In genomic region chr11:50371911-50372310, GRCm38 (mm10) we compare ENCODE assay signal across 10 mouse cellular contexts. TPM values are rescaled to one million over a fixed set of nuclear protein-coding genes. Genes with fewer than 3 reads are reported as not detected.
DNase-seq lines count a peak whose midpoint lies in the region; ATAC-seq lines count a peak whose summit lies in the region.
"Had no signal": no experiment of that assay in that cellular context is flagged by ENCODE, and none has a peak within 500 bp of the region (broad histone marks: within the 10 kb centered on the region; RNA-seq: fewer than 3 reads in every experiment).

No protein-coding gene starts in this region.

- H3K4me1 ChIP-seq in heart, embryonic 13.5 days: peaks cover 20% of the 10 kb centered on the region
- H3K4me1 ChIP-seq in embryonic facial prominence, embryonic 12.5 days: peaks cover 8% of the 10 kb centered on the region; the same call in 1 of the 2 replicates
- peaks cover 24% of the 10 kb centered on the region for H3K4me1 ChIP-seq in hindbrain, embryonic 15.5 days (replicated peaks)
- H3K4me1 ChIP-seq in midbrain, embryonic 12.5 days: peaks cover 24% of the 10 kb centered on the region

- H3K27me3 ChIP-seq in heart, embryonic 13.5 days (replicated peaks): no peaks in the 10 kb centered on the region
- no peaks in the 10 kb centered on the region for H3K27me3 ChIP-seq in embryonic facial prominence, embryonic 12.5 days
- H3K27me3 ChIP-seq in hindbrain, embryonic 15.5 days: no peaks in the 10 kb centered on the region
- H3K27me3 ChIP-seq in midbrain, embryonic 12.5 days: peaks cover 17% of the 10 kb centered on the region

- H3K4me3 ChIP-seq in heart, embryonic 13.5 days: peak overlapping the region; percentile 54; the same call in 1 of the 2 replicates
- H3K4me3 ChIP-seq in embryonic facial prominence, embryonic 12.5 days: no peak overlapping the region
- peak overlapping the region; percentile 41 for H3K4me3 ChIP-seq in hindbrain, embryonic 15.5 days
- peak overlapping the region; percentile 38 for H3K4me3 ChIP-seq in midbrain, embryonic 12.5 days

- no peak overlapping the region for H3K27ac ChIP-seq in heart, embryonic 13.5 days (replicated peaks)
- no peak overlapping the region for H3K27ac ChIP-seq in embryonic facial prominence, embryonic 12.5 days
- H3K27ac ChIP-seq in hindbrain, embryonic 15.5 days (replicated peaks): peak overlapping the region; percentile 95
- H3K27ac ChIP-seq in midbrain, embryonic 12.5 days (replicated peaks): peak overlapping the region; percentile 77; the same call in 1 of the 2 replicates

- peak overlapping the region; percentile 74 for H3K4me2 ChIP-seq in heart, embryonic 13.5 days
- H3K4me2 ChIP-seq in embryonic facial prominence, embryonic 12.5 days (replicated peaks): peak overlapping the region; percentile 55; the same call in 1 of the 2 replicates
- H3K4me2 ChIP-seq in hindbrain, embryonic 15.5 days: peak overlapping the region; percentile 73
- H3K4me2 ChIP-seq in midbrain, embryonic 12.5 days (replicated peaks): peak overlapping the region; percentile 56

- H3K9ac ChIP-seq in heart, embryonic 13.5 days: peak overlapping the region; percentile 84
- peak overlapping the region; percentile 16; the same call in 1 of the 2 replicates for H3K9ac ChIP-seq in embryonic facial prominence, embryonic 12.5 days
- H3K9ac ChIP-seq in hindbrain, embryonic 15.5 days: peak overlapping the region; percentile 62; the same call in 1 of the 2 replicates
- H3K9ac ChIP-seq in midbrain, embryonic 12.5 days (replicated peaks): peak overlapping the region; percentile 62

- H3K36me3 ChIP-seq in heart, embryonic 13.5 days: no peaks in the 10 kb centered on the region
- H3K36me3 ChIP-seq in embryonic facial prominence, embryonic 12.5 days: no peaks in the 10 kb centered on the region
- H3K36me3 ChIP-seq in hindbrain, embryonic 15.5 days: no peaks in the 10 kb centered on the region
- no peaks in the 10 kb centered on the region for H3K36me3 ChIP-seq in midbrain, embryonic 12.5 days

- DNase-seq in heart, adult 8-10 months (ENCODE audit: low spot score): no peak
- DNase-seq in testis, postnatal 10 days (ENCODE audit: low spot score): no peak
- DNase-seq in cerebellum, adult 9-11 months: no peak
- no peak for DNase-seq in spleen, postnatal 36 days (ENCODE audit: low spot score in 2 of 2)

- no peaks in the 10 kb centered on the region for H3K9me3 ChIP-seq in heart, embryonic 13.5 days
- no peaks in the 10 kb centered on the region for H3K9me3 ChIP-seq in embryonic facial prominence, embryonic 12.5 days
- H3K9me3 ChIP-seq in hindbrain, embryonic 15.5 days: no peaks in the 10 kb centered on the region
- no peaks in the 10 kb centered on the region for H3K9me3 ChIP-seq in midbrain, embryonic 12.5 days

- WGBS in heart, embryonic 13.5 days: 93% methylated on average over 1 of the region's 1 CpGs
- 96% methylated on average over 1 of the region's 1 CpGs for WGBS in embryonic facial prominence, embryonic 12.5 days
- 86% methylated on average over 1 of the region's 1 CpGs for WGBS in hindbrain, embryonic 15.5 days
- WGBS in midbrain, embryonic 12.5 days: 97% methylated on average over 1 of the region's 1 CpGs

- ATAC-seq in heart, embryonic 13.5 days (ENCODE audit: extremely low read depth, insufficient number of reproducible peaks, low FRiP score, low TSS enrichment): no peak
- no peak for ATAC-seq in embryonic facial prominence, embryonic 12.5 days (ENCODE audit: insufficient number of reproducible peaks, insufficient read depth, low FRiP score, low TSS enrichment)
- ATAC-seq in hindbrain, embryonic 15.5 days (ENCODE audit: low FRiP score, low read depth): no peak
- no peak for ATAC-seq in midbrain, embryonic 12.5 days (ENCODE audit: low FRiP score, low read depth)

RNA-seq across cellular contexts. Expression of gene Hnrnph1, which starts 4.9 kb away (rescaled TPM):
- polyA plus RNA-seq in heart, embryonic 13.5 days (2015; fragmentation: Nextera tagmentation; extraction: Ambion mirVana): 232 and 238 TPM in 2 replicates
- 100 to 1,000 TPM in 2 of 4 experiments, 10 to 100 TPM in 2; 90.8 to 111 (median 97.3) TPM for total RNA-seq in heart, adult 8-10 months (2022)
- polyA plus RNA-seq in embryonic facial prominence, embryonic 12.5 days (2016; fragmentation: Nextera tagmentation; extraction: Ambion mirVana): 590 and 605 TPM in 2 replicates
- 418 and 450 TPM in 2 replicates for polyA plus RNA-seq in hindbrain, embryonic 15.5 days (2015; fragmentation: Nextera tagmentation; extraction: Ambion mirVana)
- 699 and 705 TPM in 2 replicates for polyA plus RNA-seq in midbrain, embryonic 12.5 days (2016; fragmentation: Nextera tagmentation; extraction: Ambion mirVana)

RNA-seq across cellular contexts. Expression of gene Cby3, which starts 17.6 kb away (rescaled TPM):
- not detected in 2 replicates for polyA plus RNA-seq in heart, embryonic 13.5 days (2015; fragmentation: Nextera tagmentation; extraction: Ambion mirVana)
- total RNA-seq in heart, adult 8-10 months (2022): not detected
- 0.46 and 0.73 TPM in 2 replicates for polyA plus RNA-seq in embryonic facial prominence, embryonic 12.5 days (2016; fragmentation: Nextera tagmentation; extraction: Ambion mirVana)
- 1.1 and 1.8 TPM in 2 replicates for polyA plus RNA-seq in hindbrain, embryonic 15.5 days (2015; fragmentation: Nextera tagmentation; extraction: Ambion mirVana)
- polyA plus RNA-seq in midbrain, embryonic 12.5 days (2016; fragmentation: Nextera tagmentation; extraction: Ambion mirVana): not detected in 2 replicates
- total RNA-seq: gastrocnemius, postnatal 25 days had no signal
- polyA plus RNA-seq: activated CD4-positive, CD25-positive, alpha-beta regulatory T cell, adult 4 months had no signal

RNA-seq across cellular contexts. Expression of gene Canx, which starts 46.4 kb away (rescaled TPM):
- polyA plus RNA-seq in heart, embryonic 13.5 days (2015; fragmentation: Nextera tagmentation; extraction: Ambion mirVana): 262 and 285 TPM in 2 replicates
- 100 to 1,000 TPM; 331 to 378 (median 360) TPM for total RNA-seq in heart, adult 8-10 months (2022)
- 287 and 307 TPM in 2 replicates for polyA plus RNA-seq in embryonic facial prominence, embryonic 12.5 days (2016; fragmentation: Nextera tagmentation; extraction: Ambion mirVana)
- 281 and 284 TPM in 2 replicates for polyA plus RNA-seq in hindbrain, embryonic 15.5 days (2015; fragmentation: Nextera tagmentation; extraction: Ambion mirVana)
- polyA plus RNA-seq in midbrain, embryonic 12.5 days (2016; fragmentation: Nextera tagmentation; extraction: Ambion mirVana): 282 and 289 TPM in 2 replicates

RNA-seq across cellular contexts. Expression of gene Rufy1, which starts 59.0 kb away (rescaled TPM):
- polyA plus RNA-seq in heart, embryonic 13.5 days (2015; fragmentation: Nextera tagmentation; extraction: Ambion mirVana): 19.5 and 22.2 TPM in 2 replicates
- total RNA-seq in heart, adult 8-10 months (2022): 10 to 100 TPM; 27.5 to 34.9 (median 30.2) TPM
- 24.9 and 27.1 TPM in 2 replicates for polyA plus RNA-seq in embryonic facial prominence, embryonic 12.5 days (2016; fragmentation: Nextera tagmentation; extraction: Ambion mirVana)
- 23.2 and 29.3 TPM in 2 replicates for polyA plus RNA-seq in hindbrain, embryonic 15.5 days (2015; fragmentation: Nextera tagmentation; extraction: Ambion mirVana)
- 26.7 and 32.8 TPM in 2 replicates for polyA plus RNA-seq in midbrain, embryonic 12.5 days (2016; fragmentation: Nextera tagmentation; extraction: Ambion mirVana)

Comparison
In these comparisons a context has a peak if more than half of its experiments do, and no peak if none do; other contexts are left out.
1. H3K27ac ChIP-seq: peak in hindbrain, embryonic 15.5 days (single experiment) and midbrain, embryonic 12.5 days (single experiment); none in heart, embryonic 13.5 days (single experiment) and embryonic facial prominence, embryonic 12.5 days (single experiment).
2. H3K9ac ChIP-seq: peak in every context shown above with its lines; median percentile 84 in heart, embryonic 13.5 days; 62 in hindbrain, embryonic 15.5 days; 62 in midbrain, embryonic 12.5 days; 16 in embryonic facial prominence, embryonic 12.5 days.
3. Peak in every context shown above with its lines, with median percentiles within 50 percentile points of each other: H3K4me2 ChIP-seq.